In the genomic region with DNA sequence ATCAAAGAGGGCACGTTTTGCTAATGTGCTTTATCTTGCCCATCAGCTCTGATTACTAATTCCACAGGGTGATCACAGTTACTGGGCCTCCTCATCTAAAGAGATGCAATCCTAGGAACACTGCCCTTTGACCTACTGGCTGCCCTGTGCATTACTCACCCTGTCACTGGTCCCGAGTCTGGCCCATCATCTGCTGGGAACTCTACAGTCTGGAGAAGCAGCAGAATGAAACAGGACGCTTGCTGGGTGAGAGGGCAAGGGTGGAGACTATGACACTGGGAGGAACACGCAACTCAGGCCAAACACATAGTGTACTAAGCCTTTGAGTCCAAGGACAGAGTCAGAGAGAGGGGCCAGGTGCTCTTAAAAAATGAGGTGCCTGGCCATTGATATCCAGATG, we compare ENCODE assay signal across 19 mouse cellular contexts.
DNase-seq lines count a peak whose midpoint lies in the region; ATAC-seq and TF ChIP-seq lines count a peak whose summit lies in the region.
"Had no signal": no experiment of that assay in that cellular context is flagged by ENCODE, and none has a peak within 500 bp of the region (broad histone marks: within the 10 kb centered on the region; RNA-seq: fewer than 3 reads in every experiment).

No protein-coding gene starts in this region.

- H3K27ac ChIP-seq in heart, embryonic 10.5 days: no peak overlapping the region
- no peak overlapping the region for H3K27ac ChIP-seq in midbrain, postnatal 0 days (ENCODE audit: low read depth, low read length)
- H3K27ac ChIP-seq: embryonic facial prominence, embryonic 12.5 days; forebrain, embryonic 10.5 days; hindbrain, embryonic 12.5 days; neural tube, embryonic 12.5 days had no signal

- no peaks in the 10 kb centered on the region for H3K9me3 ChIP-seq in heart, embryonic 10.5 days
- H3K9me3 ChIP-seq in midbrain, postnatal 0 days (ENCODE audit: low read length): no peaks in the 10 kb centered on the region
- H3K9me3 ChIP-seq: embryonic facial prominence, embryonic 12.5 days; forebrain, embryonic 10.5 days; hindbrain, embryonic 12.5 days; neural tube, embryonic 12.5 days had no signal

- no peak overlapping the region for H3K9ac ChIP-seq in midbrain, postnatal 0 days (replicated peaks; ENCODE audit: low read length, poor library complexity, severe bottlenecking)
- H3K9ac ChIP-seq: embryonic facial prominence, embryonic 12.5 days; hindbrain, embryonic 12.5 days; neural tube, embryonic 12.5 days had no signal

- no peak for TF ChIP-seq CTCF in lung, adult 2 months (IDR thresholded peaks at IDR 0.05; ENCODE audit: insufficient read depth, low read length)
- TF ChIP-seq CTCF in midbrain, postnatal 0 days (IDR thresholded peaks at IDR 0.05): no peak

- H3K4me3 ChIP-seq in heart, embryonic 10.5 days: no peak overlapping the region
- H3K4me3 ChIP-seq in lung, adult 2 months (replicated peaks; ENCODE audit: extremely low read depth, low read depth, low read length): no peak overlapping the region
- H3K4me3 ChIP-seq in midbrain, postnatal 0 days (ENCODE audit: low read depth, low read length): no peak overlapping the region
- H3K4me3 ChIP-seq: embryonic facial prominence, embryonic 12.5 days; forebrain, embryonic 10.5 days; hindbrain, embryonic 12.5 days; neural tube, embryonic 12.5 days had no signal

- TF ChIP-seq POLR2A in lung, adult 2 months (IDR thresholded peaks at IDR 0.05; ENCODE audit: borderline replicate concordance, extremely low read depth, low read depth, low read length): no peak

- 0 out of 2 replicates have a peak, but pooled peaks have one; percentile 22 for ATAC-seq in monocyte, adult 5-6 weeks (replicated peaks; ENCODE audit: insufficient number of reproducible peaks, low FRiP score, low TSS enrichment, poor library complexity, severe bottlenecking)
- no peak for ATAC-seq in midbrain, postnatal 0 days (ENCODE audit: low FRiP score)
- ATAC-seq: intestine, embryonic 16.5 days had no signal

- no peaks in the 10 kb centered on the region for H3K27me3 ChIP-seq in heart, embryonic 10.5 days (ENCODE audit: insufficient read depth, poor library complexity, severe bottlenecking)
- H3K27me3 ChIP-seq in midbrain, postnatal 0 days (ENCODE audit: insufficient read depth, low read length): no peaks in the 10 kb centered on the region
- H3K27me3 ChIP-seq: embryonic facial prominence, embryonic 12.5 days; hindbrain, embryonic 12.5 days; neural tube, embryonic 12.5 days had no signal

- 22% methylated on average over 4 of the region's 4 CpGs for WGBS in heart, embryonic 10.5 days
- WGBS in lung, adult 2 months: 22% methylated on average over 4 of the region's 4 CpGs
- WGBS in midbrain, postnatal 0 days: 49% methylated on average over 4 of the region's 4 CpGs

- no peak overlapping the region for H3K4me2 ChIP-seq in midbrain, postnatal 0 days (ENCODE audit: low read depth, low read length, poor library complexity, severe bottlenecking)
- H3K4me2 ChIP-seq: embryonic facial prominence, embryonic 12.5 days; hindbrain, embryonic 12.5 days; neural tube, embryonic 12.5 days had no signal

- peaks cover 8% of the 10 kb centered on the region; the same call in 1 of the 2 replicates for H3K4me1 ChIP-seq in heart, embryonic 10.5 days
- peaks cover 10% of the 10 kb centered on the region for H3K4me1 ChIP-seq in lung, adult 2 months (ENCODE audit: control insufficient read depth, insufficient read depth, low read length)
- no peaks in the 10 kb centered on the region for H3K4me1 ChIP-seq in midbrain, postnatal 0 days (ENCODE audit: insufficient read depth, low read length)
- H3K4me1 ChIP-seq: embryonic facial prominence, embryonic 12.5 days had no signal

- H3K36me3 ChIP-seq in heart, embryonic 10.5 days: no peaks in the 10 kb centered on the region
- H3K36me3 ChIP-seq in midbrain, postnatal 0 days (ENCODE audit: insufficient read depth, low read length): no peaks in the 10 kb centered on the region
- H3K36me3 ChIP-seq: embryonic facial prominence, embryonic 12.5 days; forebrain, embryonic 10.5 days; hindbrain, embryonic 12.5 days; neural tube, embryonic 12.5 days had no signal

- DNase-seq in heart, adult 11 months: peak; percentile 95
- DNase-seq in heart, embryonic 10.5 days (ENCODE audit: low spot score): no peak
- peak; percentile 50 to 63 for DNase-seq in lung, adult 18-20 months
- no peak for DNase-seq in lung, adult 2 months
- DNase-seq in fibroblast of lung, adult 2 months (ENCODE audit: low read depth): peak; percentile 2
- DNase-seq in cerebellum, adult 9-10 months: no peak
- DNase-seq in midbrain, postnatal 0 days (ENCODE audit: low spot score): no peak
- DNase-seq: adrenal gland, postnatal 10 days; cerebellum, postnatal 10 days; kidney, postnatal 14 days; liver; midbrain, embryonic 14.5 days; thymus, adult 2 months had no signal

Comparison
In these comparisons a context has a peak if more than half of its experiments do, and no peak if none do; other contexts are left out.
1. DNase-seq: peak in heart, adult 11 months (single experiment), lung, adult 18-20 months (2 of 2) and fibroblast of lung, adult 2 months (single experiment); none in heart, embryonic 10.5 days (single experiment), lung, adult 2 months (single experiment), cerebellum, adult 9-10 months (single experiment) and midbrain, postnatal 0 days (single experiment).